Mouse (Mus musculus) 3T3-L1 (cell line): ENCODE measurements at regions not wholly inside any gene's neighbourhood (a gene's known extent, or its start where the extent isn't known, plus 50 kb on each side); places are given as distances from the start of the nearest gene placed in this dataset.

ENCODE experiments used
- DNase-seq: peaks from one replicate; pipeline ENCODE4 v3.0.0-alpha.2; 2015; ENCODE audit warnings: low read depth, low spot score

GRCm38 (mm10) chr14:47857731-47858556 lies 209.7 kb downstream of the Ktn1 start:
- no peak for DNase-seq

- peak; percentile 60 for DNase-seq
These were observed 214.3 kb downstream of the Ktn1 start for GRCm38 (mm10) chr14:47862556-47862955.

GRCm38 (mm10) chr14:47863067-47863466 lies 214.8 kb downstream of the Ktn1 start:
- DNase-seq: peak; percentile 89

- peak; percentile 6 for DNase-seq
These were observed 215.5 kb downstream of the Ktn1 start for GRCm38 (mm10) chr14:47863701-47864100.

- no peak for DNase-seq
These were observed 218.8 kb downstream of the Ktn1 start for GRCm38 (mm10) chr14:47867017-47867416.

GRCm38 (mm10) chr14:47868258-47868780 lies 220.1 kb downstream of the Ktn1 start:
- peak; percentile 64 for DNase-seq

GRCm38 (mm10) chr14:47876585-47876984 lies 228.3 kb downstream of the Ktn1 start:
- DNase-seq: no peak

- DNase-seq: no peak
These were observed 228.9 kb downstream of the Ktn1 start for GRCm38 (mm10) chr14:47877167-47877566.

- peak; percentile 18 for DNase-seq
These were observed 229.7 kb downstream of the Ktn1 start for GRCm38 (mm10) chr14:47877771-47878443.

GRCm38 (mm10) chr14:47885326-47885725 lies 235.3 kb upstream of the Peli2 start:
- DNase-seq: no peak

GRCm38 (mm10) chr14:47890251-47891198 lies 230.1 kb upstream of the Peli2 start:
- DNase-seq: no peak

GRCm38 (mm10) chr14:47896581-47896980 lies 224.0 kb upstream of the Peli2 start:
- no peak for DNase-seq

- DNase-seq: peak; percentile 87
These were observed 222.6 kb upstream of the Peli2 start for GRCm38 (mm10) chr14:47897907-47898530.

- DNase-seq: no peak
These were observed 222.0 kb upstream of the Peli2 start for GRCm38 (mm10) chr14:47898605-47899004.

GRCm38 (mm10) chr14:47905334-47905733 lies 215.3 kb upstream of the Peli2 start:
- no peak for DNase-seq

- no peak for DNase-seq
These were observed 211.5 kb upstream of the Peli2 start for GRCm38 (mm10) chr14:47909129-47909528.

GRCm38 (mm10) chr14:47910741-47911295 lies 209.8 kb upstream of the Peli2 start:
- DNase-seq: no peak

GRCm38 (mm10) chr14:47911546-47912545 lies 208.8 kb upstream of the Peli2 start:
- DNase-seq: peak; percentile 4

- peak; percentile 5 for DNase-seq
These were observed 205.0 kb upstream of the Peli2 start for GRCm38 (mm10) chr14:47915621-47916020.
